Mouse (Mus musculus) c-Kit-positive CD71-positive TER-119-positive erythroid progenitor cells, embryonic 14.5 days (primary cell): Measurements from ENCODE around the gene Serinc4.

ENCODE experiments used
- DNase-seq: peaks from one replicate; pipeline ENCODE4 v3.0.0-alpha.2; 2013; ENCODE audit warnings: low spot score

Serinc4 gene

GRCm38 (mm10) chr2:121448136-121448535, 8.4 kb downstream of the Serinc4 start:
- DNase-seq: peak; percentile 37

- DNase-seq: no peak
These were observed 9.6 kb downstream of the Serinc4 start for GRCm38 (mm10) chr2:121447006-121447405.

DNA sequence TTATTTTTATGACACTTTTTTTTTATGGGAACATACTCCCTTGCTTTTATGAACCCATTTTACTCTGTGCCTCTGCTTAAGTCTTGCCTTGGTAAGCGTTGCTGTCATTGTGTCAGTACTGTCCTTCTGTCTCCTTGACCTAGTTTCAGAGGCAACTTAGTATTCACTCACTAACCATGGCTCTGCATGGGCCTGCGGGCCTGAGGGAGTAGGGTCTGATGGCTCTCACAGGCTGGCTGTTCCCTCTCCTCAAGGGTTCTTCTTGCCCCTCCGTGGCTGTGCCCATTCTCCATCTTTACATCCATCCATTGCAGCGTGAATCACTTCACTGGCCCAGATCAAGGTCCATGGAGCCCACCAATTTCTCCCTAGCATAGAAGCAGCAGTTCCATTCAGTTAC, 10.1 kb downstream of the Serinc4 start:
- DNase-seq: no peak

DNA sequence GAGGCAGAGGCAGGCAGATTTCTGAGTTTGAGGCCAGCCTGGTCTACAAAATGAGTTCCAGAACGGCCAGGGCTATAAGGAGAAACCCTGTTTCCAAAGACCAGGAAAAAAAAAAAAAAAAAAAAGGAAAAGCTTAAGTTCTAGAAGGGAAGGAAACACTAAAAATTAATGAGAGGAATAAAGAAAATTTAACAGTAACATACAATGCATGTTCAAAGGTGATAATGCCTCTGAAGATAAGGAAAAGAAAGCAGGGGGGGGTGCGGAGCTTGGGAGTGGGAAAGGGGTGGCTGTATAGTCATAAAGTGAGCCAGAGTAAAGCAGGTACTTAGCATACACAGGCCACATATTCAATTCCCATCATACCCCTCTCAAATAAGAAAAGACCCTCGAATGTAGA, 11.5 kb downstream of the Serinc4 start:
- DNase-seq: no peak

DNA sequence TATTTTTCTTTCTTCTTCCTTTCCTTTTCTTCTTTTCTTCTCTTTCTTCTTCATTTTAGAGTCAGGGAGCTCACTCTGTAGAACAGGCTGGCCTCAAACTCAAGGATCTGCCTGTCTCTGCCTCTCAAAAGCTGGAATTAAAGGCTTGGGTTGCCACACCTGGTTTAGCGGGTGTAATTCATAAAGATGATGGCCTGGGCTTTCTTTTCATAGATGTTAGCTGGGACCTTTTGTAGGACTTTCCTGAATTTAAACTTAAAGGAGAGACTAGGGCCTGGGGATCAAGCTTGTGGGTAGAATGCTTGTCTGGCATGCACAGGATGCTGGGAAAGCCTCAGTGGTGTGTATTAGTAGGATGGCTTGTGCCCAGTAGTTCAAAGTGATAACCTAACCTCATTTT, 12.4 kb downstream of the Serinc4 start, which contains the start of gene Ell3:
Ell3 (minus strand) TSS at position 101 of the 400 bp plus-strand sequence.
- no peak for DNase-seq

DNA sequence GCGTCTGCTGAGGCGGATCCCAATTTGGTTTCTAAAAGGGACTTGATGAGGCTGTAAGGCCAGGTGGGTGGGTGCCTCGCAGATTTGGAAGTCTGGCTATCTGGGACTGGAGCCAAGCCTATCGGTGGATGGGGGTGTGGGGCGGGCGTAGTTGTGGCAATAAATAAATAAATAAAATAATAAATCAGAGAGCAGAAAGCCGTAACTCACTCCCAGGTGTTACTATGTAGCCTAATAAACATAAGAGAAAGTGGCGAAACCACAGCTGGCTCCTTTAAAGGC, 13.6 kb downstream of the Serinc4 start:
- DNase-seq: no peak

DNA sequence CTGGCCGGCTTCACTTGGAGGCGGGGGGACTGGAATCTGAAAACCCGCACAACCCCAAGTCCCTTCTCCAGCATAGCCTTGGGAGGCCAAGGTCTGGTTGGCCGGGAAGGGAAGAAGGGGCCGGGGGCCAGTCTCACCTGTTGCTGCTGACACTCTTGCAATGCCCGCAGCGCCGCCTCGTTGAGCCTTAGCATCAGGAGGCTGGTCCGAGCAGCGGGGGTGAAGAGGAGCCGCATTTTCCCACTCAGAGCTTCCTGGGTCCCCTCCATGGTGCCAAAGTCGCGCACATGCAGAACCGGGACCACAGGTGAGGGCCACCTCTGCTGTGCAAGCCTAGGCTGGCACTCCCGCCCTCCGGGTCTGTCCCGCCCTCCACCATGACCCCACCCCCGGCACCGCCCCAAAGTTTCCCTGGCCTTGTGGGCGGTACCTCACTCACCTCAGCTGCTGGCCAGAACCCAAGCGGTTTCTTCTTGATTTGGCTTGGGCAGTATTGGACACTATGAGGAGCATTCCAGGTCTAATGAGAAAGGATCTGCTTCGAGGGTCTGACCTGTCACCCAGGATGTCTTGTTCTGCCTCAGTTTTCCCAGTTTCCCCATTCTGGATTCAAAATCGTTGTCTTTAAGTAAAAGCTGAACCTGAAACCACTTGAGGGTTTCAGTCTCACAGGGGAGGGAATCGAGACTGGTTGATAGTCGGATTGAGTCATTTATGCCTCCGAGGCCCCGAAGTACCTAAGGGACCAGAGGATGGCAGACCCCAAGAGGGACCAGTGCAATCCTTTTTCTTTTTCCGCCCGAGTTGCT, 14.1 kb downstream of the Serinc4 start:
- DNase-seq: peak; percentile 73

DNA sequence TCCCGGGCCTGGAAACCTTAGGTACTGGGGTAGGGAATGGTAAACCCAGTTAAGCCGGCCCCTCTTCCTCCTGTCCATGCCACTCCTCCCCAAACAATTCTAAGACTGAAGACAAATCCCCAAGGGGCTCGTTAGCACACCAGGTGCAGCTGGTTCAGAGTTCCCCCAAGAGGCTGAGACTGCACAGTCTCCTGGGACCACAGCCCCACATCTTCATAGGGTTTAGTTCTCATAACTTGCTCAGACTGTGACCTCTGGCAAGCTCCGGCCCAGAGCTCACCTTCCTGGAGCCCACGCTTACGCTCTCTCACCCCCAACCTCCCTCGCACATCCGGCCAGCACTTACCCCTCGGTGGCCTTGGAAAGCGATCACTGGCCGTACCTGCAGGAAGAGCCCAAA, 14.8 kb downstream of the Serinc4 start:
- DNase-seq: no peak

- no peak for DNase-seq
These were observed 15.6 kb downstream of the Serinc4 start for GRCm38 (mm10) chr2:121440834-121441605.

GRCm38 (mm10) chr2:121439746-121440145, 16.8 kb downstream of the Serinc4 start:
- no peak for DNase-seq

DNA sequence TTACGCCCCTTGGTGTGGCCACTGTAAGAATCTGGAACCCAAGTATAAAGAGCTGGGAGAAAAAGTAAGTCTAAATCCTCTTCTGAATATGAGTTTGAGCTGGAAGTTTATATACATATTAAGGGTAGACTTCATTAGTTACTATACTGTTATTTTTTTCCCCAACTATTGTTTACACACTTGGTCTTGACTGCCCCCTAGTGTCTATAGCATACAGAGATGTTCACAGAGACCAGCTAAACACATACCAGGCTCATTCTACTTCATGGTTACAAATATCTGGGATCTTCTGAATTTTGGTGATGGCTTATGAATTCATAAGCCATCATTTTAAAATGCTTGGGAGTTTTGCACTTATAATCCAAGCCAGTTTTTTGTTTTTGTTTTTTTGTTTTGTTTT, 21.7 kb downstream of the Serinc4 start:
- DNase-seq: no peak

DNA sequence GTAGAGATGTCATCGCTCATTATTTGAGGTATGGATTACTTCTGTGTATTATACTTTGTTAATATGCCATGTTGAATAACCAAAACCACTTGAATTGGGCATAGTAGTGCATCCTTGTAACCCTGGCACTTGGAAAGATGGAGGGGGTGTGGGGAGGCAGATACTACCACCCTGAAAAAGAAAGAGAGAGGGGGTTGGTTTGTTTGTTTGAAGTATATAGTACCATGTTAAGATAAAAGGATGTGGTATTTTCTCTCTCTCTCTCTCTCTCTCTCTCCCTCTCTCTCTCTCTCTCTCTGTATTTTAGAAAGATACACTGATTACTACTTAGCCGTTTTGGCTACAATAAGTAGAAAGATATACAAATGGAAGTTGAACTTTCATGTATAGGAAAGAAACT, 30.7 kb downstream of the Serinc4 start:
- DNase-seq: no peak

- no peak for DNase-seq
These were observed 33.4 kb downstream of the Serinc4 start for GRCm38 (mm10) chr2:121423166-121423565.

DNA sequence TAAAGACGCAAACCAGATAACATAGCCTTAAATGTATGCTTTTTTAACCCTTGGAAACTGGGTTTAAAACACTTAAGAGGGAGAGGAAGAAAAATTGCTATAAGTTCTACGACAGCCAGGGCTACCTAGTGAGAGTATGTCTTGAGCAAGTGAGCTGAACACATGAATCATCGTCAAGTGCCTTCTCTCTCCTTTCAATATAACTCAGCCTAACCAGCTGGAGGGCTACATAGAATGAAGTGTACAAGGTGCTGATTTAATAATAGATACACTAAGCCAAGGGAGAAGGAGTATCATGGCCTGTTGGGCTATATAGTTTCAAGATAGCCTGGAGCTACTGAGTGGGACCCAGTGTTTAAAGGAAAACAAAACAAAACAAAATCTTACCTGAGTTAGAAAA, 38.1 kb downstream of the Serinc4 start:
- DNase-seq: no peak

DNA sequence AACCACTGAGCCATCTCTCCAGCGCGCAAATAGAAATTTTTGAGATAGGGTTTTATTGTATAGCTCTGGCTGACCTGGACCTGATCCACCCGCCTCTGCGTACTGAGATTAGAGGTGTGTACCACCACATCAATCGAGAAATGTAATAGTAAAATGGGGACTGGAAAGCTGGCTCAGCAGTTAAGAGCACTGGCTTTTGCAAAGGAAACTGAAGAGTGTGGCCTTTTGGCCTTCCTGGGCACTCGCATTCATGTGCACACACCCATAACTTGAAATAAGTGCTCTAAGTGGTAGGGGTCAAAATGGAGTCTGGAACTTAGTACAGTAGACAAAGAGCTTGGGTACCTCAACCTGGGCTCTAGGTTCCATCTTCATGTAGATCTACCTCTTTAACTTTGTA, 40.2 kb downstream of the Serinc4 start:
- DNase-seq: no peak

- DNase-seq: no peak
These were observed 41.0 kb downstream of the Serinc4 start for GRCm38 (mm10) chr2:121415591-121415990.

GRCm38 (mm10) chr2:121415103-121415502, 41.5 kb downstream of the Serinc4 start:
- DNase-seq: no peak

DNA sequence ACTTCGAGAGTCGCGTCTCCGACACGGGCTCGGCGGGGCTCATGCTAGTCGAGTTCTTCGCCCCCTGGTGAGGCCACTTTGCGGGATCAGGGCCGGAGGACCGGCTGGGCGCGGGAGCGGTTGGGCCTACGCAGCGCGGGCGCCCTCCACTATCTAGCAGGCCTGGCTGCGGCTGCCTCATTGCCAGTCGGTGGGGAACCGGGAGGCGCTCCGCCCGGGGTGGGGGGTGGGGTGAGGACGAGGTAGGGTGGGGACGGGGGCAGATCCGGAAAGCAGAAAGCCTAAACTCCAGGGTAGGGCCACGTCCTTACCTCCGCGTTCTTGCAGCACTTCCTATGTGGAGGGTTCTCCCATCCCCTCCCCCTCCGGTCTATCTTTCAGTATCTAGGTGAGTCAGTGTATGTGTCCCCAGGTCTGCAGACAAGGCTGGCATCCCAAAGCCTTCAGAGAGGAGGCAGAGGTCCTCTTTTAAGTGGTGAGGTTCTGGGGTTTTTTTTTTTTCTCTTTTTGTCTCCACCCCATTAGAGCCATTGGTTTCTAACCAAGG, 42.4 kb downstream of the Serinc4 start:
- peak; percentile 62 for DNase-seq

DNA sequence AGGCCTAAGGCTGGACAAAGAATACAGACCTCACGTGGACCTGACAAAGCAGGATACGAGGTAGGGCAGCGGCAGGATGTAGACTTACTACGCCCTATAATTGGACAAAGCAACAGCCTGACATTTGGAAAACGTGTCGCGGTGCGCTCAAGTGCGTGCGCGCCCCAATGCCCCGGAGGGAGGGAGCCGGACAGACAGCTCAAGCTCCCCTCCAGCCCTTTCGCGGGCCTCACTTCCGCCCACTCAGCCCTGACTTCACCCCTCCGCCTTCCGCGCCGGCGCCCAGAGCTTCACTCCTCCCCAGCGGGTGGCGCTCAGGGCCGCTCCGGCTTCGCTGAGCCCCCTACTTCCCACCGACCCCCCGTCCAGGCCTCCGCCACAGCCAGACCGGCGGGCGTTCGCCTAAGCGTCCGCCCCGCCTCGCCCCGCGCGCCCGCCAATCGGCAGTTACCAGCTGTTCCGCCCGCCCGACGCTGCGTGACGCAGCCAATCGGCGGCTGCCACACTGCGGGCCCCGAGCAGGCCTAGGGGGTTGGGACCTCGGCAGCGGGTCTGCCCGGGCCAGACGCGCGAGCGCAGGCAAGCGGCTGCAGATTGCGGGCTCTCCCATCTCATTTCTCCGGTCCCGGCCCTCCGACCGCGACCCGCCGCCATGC, 43.1 kb downstream of the Serinc4 start, which contains the start of the genes Pdia3 and Catsper2:
Pdia3 (plus strand) TSS at position 389 of the 656 bp plus-strand sequence.
Catsper2 (minus strand) TSS at position 406 of the 656 bp plus-strand sequence.
- DNase-seq: peak; percentile 89

- peak; percentile 62 for DNase-seq
These were observed 43.7 kb downstream of the Serinc4 start for GRCm38 (mm10) chr2:121412843-121413386.

DNA sequence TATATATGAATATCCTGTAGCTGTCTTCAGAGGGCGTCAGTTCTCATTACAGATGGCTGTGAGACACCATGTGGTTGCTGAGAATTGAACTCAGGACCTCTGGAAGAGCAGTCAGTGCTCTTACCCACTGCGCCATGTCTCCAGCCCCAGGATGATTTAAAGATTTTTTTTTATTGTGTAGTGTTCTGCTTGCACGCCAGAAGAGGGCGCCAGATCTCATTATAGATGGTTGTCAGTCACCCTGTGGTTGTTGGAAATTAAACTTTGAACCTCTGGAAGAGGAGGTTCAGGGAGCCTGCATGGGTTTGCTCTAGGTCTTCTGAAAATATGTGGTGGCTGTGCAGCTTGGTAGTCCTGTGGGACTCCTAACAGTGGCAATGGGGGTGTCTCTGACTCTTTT, 48.4 kb downstream of the Serinc4 start:
- peak; percentile 73 for DNase-seq

GRCm38 (mm10) chr2:121403296-121403695, 53.3 kb downstream of the Serinc4 start:
- DNase-seq: no peak
